Mouse (Mus musculus): ENCODE results near the gene Prrc2b. TPM values are rescaled to one million over a fixed set of nuclear protein-coding genes. Genes with fewer than 3 reads are reported as not detected.

Prrc2b gene
- polyA plus RNA-seq (2017; shearing (Covaris generic)) = 49.4 TPM

GRCm38 (mm10) chr2:32150924-32151659, at the start of gene Prrc2b:
Gene Prrc2b, plus strand, starts transcription at chr2:32151082.

DNA sequence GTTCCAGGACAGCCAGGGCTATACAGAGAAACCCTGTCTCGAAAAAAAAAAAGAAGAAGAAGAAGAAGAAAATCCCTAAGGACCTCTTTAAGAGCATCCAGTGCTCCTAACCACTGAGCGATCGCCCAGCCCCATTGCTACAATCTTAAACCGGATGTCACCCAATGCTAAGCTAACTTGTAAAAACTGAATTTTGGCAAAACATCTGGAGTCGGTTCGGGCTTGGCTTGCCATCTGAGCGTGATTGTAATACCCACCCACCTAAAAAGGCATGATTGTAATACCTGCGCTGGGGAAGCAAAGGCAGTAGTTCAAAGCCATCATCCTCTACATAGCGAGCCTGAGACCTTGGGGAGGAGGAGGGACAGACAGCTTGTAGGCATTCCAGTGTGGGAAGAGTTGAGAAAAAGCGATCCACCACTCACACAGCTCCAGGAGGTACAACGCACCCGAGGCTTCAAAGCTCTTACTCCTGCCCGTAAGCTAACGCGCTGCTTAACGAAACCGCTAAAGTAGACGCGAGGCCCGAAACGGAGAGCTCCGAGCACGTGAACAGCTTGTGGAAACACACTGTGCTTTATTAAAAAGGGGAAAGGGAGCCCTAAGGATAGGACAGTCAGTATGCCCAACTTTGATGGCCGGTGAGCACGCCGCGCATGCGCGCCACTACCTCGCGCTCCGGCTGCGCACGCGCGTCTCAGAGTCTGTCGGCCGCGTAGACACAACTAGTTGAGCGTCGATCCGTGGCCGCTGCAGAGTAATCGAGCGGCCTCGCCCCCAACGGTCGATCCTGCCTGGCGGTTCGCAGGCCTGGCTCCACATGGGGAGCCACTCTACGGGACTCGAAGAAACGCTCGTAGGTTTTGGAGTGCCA, 85.2 kb downstream of the Prrc2b start, which contains the start of gene Pomt1:
TSS of gene Pomt1 (plus strand) at position 705 of the 874 bp plus-strand sequence.

GRCm38 (mm10) chr2:32259657-32260417, 109.0 kb downstream of the Prrc2b start, which contains the start of gene Uck1:
Gene Uck1, minus strand, starts transcription at chr2:32260159.

Other genes with a start within 250 kb of the Prrc2b start
- not detected for gene Aif1l, start 200.9 kb upstream of the Prrc2b start, polyA plus RNA-seq (2017; shearing (Covaris generic))
- 90.7 TPM for gene Nup214, start 176.6 kb upstream of the Prrc2b start, polyA plus RNA-seq (2017; shearing (Covaris generic))
- 13.3 TPM for gene Fam78a, start 66.2 kb upstream of the Prrc2b start, polyA plus RNA-seq (2017; shearing (Covaris generic))
- not detected for gene Plpp7, start 55.6 kb upstream of the Prrc2b start, polyA plus RNA-seq (2017; shearing (Covaris generic))
- 2.6 TPM for gene Pomt1, start 85.5 kb downstream of the Prrc2b start, polyA plus RNA-seq (2017; shearing (Covaris generic))
- gene Uck1, start 109.1 kb downstream of the Prrc2b start, polyA plus RNA-seq (2017; shearing (Covaris generic)) = 74.0 TPM
- 31.5 TPM for gene Golga2, start 136.3 kb downstream of the Prrc2b start, polyA plus RNA-seq (2017; shearing (Covaris generic))
- 150 TPM for gene Swi5, start 137.0 kb downstream of the Prrc2b start, polyA plus RNA-seq (2017; shearing (Covaris generic))
- 115 TPM for gene Ciz1, start 201.2 kb downstream of the Prrc2b start, polyA plus RNA-seq (2017; shearing (Covaris generic))
- gene Dnm1, start 202.3 kb downstream of the Prrc2b start, polyA plus RNA-seq (2017; shearing (Covaris generic)) = not detected
- 41.0 TPM for gene 1110008P14Rik, start 230.9 kb downstream of the Prrc2b start, polyA plus RNA-seq (2017; shearing (Covaris generic))
- not detected for gene Lcn2, start 237.2 kb downstream of the Prrc2b start, polyA plus RNA-seq (2017; shearing (Covaris generic))
- gene Ptges2, start 244.8 kb downstream of the Prrc2b start, polyA plus RNA-seq (2017; shearing (Covaris generic)) = 10.3 TPM